Mouse (Mus musculus): Measurements from ENCODE around the gene Celf1. TPM values are rescaled to one million over a fixed set of nuclear protein-coding genes. Genes with fewer than 3 reads are reported as not detected.

Gene Celf1
- total and polyA plus RNA-seq, 3 experiments: 46.2 to 212 (median 82.3) TPM

DNA sequence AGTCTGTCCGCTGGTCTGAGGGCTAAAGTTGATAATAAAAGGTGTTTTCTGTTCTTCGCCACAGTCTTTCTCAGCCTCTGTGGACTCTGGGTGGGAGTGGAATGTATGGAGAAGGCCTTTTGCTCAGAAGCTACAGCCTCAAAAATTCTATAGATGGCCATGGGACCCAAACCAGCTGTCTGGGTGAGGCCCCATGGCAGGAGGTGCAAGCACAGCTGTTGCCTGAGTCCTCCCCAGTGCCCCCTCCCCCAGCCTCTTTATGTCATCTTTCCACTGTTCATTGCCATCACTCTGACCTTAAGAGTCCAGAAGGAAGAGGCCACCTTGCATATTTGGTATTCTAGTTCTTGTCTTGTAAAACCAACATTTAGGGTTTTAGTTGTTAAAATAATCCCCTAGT lies 119.2 kb downstream of the Celf1 start:
- Histone ChIP-seq H3K79me2 (ENCODE audit: control insufficient read depth, insufficient read depth, low read length, poor library complexity) (peaks cover 10% of the 10 kb centered on the region), H3K27ac (ENCODE audit: control insufficient read depth, low read depth, low read length) (no peak overlapping the region), H3K9me3 (replicated peaks; ENCODE audit: insufficient read depth, low read length) (no peaks in the 10 kb centered on the region), H3K36me3 (ENCODE audit: control insufficient read depth in 1 of 2, insufficient read depth in 2 of 2, low read length in 2 of 2) (peaks cover 2% of the 10 kb centered on the region in 2 experiments; a peak in 3 of 4 replicates), H3K4me1 (ENCODE audit: control insufficient read depth in 1 of 2, insufficient read depth in 2 of 2, low read length in 2 of 2) (peaks cover 0 to 3% of the 10 kb centered on the region in 2 experiments; a peak in 1 of 4 replicates), H3K4me3 (ENCODE audit: control insufficient read depth in 1 of 2, insufficient read depth in 1 of 2, low read depth in 2 of 2, low read length in 2 of 2) (no peak overlapping the region), H3K9ac (ENCODE audit: control insufficient read depth, low read depth, low read length, poor library complexity, severe bottlenecking) (no peak overlapping the region), H3K27me3 (ENCODE audit: control insufficient read depth in 1 of 2, insufficient read depth in 2 of 2, low read length in 2 of 2) (no peaks in the 10 kb centered on the region)
- TF ChIP-seq POLR2A (IDR thresholded peaks at IDR 0.05; ENCODE audit: control insufficient read depth in 1 of 2, insufficient read depth in 1 of 2, low read depth in 1 of 2, low read length in 2 of 2, poor library complexity in 1 of 2) (peak in 1 of 2 experiments; percentile 1; a peak in 1 of 4 replicates), ZC3H11A (IDR thresholded peaks at IDR 0.05; ENCODE audit: low read depth, low read length) (no peak)
- DNase-seq (ENCODE audit: low read depth, low spot score): no peak

DNA sequence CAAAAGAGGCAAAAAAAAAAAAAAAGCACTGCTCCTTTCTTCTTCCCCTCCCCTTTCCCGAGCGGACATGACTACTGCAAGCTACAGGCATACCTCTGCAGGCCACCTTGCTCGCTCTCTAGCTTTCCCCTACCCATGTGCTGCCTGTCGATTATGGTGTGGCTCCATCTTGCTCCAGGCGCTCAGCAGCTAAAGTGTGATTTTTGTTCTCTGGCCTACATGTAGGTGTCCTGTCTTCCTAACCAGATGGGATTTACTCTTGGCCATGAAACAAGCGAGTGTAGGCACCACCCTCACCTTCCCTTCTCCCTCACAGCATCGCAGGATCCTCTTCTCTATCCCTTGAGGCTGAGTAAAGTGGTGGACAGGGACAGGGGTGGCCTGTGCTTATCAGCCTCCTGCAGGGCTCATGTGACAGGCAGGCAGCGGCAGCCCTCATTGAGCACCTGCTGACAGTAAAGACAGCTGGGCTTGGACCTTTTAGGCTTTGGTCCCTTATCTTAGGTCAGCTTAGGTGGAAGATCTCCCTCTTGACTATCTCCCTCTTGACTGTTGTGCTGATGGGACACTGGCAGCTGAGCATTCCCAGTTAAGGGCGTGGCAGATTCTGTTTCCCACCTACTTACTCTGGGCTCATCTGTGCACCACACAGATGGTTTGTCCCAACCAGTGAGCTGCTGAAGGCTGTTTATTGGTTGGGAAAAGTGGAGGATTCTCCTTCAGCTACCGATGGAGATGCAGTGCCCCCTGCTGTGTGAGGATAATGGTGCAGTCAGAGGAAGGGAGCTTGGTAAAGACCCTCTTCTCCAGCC lies 120.6 kb downstream of the Celf1 start:
- H3K27me3 ChIP-seq (ENCODE audit: control insufficient read depth in 1 of 2, insufficient read depth in 2 of 2, low read length in 2 of 2): no peaks in the 10 kb centered on the region
- H3K79me2 ChIP-seq (ENCODE audit: control insufficient read depth, insufficient read depth, low read length, poor library complexity): no peaks in the 10 kb centered on the region
- H3K9ac ChIP-seq (ENCODE audit: control insufficient read depth, low read depth, low read length, poor library complexity, severe bottlenecking): no peak overlapping the region
- H3K36me3 ChIP-seq (ENCODE audit: control insufficient read depth in 1 of 2, insufficient read depth in 2 of 2, low read length in 2 of 2): peaks cover 0 to 2% of the 10 kb centered on the region in 2 experiments; a peak in 2 of 4 replicates
- H3K9me3 ChIP-seq (replicated peaks; ENCODE audit: insufficient read depth, low read length): no peaks in the 10 kb centered on the region
- H3K27ac ChIP-seq (ENCODE audit: control insufficient read depth, low read depth, low read length): no peak overlapping the region
- DNase-seq (ENCODE audit: low read depth, low spot score): peak; percentile 45
- H3K4me1 ChIP-seq (ENCODE audit: control insufficient read depth in 1 of 2, insufficient read depth in 2 of 2, low read length in 2 of 2): no peaks in the 10 kb centered on the region; a peak in 1 of 4 replicates
- TF ChIP-seq CHD2 (IDR thresholded peaks at IDR 0.05; ENCODE audit: low read length) (no peak), SMC3 (IDR thresholded peaks at IDR 0.05; ENCODE audit: low read depth, low read length) (peak; percentile 56), NELFE (IDR thresholded peaks at IDR 0.05; ENCODE audit: low read depth, low read length) (no peak), SIN3A (IDR thresholded peaks at IDR 0.05; ENCODE audit: low read length) (no peak), HCFC1 (IDR thresholded peaks at IDR 0.05; ENCODE audit: low read depth, low read length) (no peak), TCF12 (IDR thresholded peaks at IDR 0.05; ENCODE audit: low read depth, low read length) (0 out of 2 replicates have a peak, but pooled peaks have one; percentile 36), MAFK (IDR thresholded peaks at IDR 0.05; ENCODE audit: borderline replicate concordance, low read depth, low read length) (no peak), GATA1 (IDR thresholded peaks at IDR 0.05; ENCODE audit: low read depth, low read length) (0 out of 2 replicates have a peak, but pooled peaks have one; percentile 4), ZKSCAN1 (IDR thresholded peaks at IDR 0.05; ENCODE audit: low read depth, low read length) (no peak), CTCF (IDR thresholded peaks at IDR 0.05 in 2 of 3, conservative IDR thresholded peaks at IDR 0.05 in 1 of 3; ENCODE audit: control insufficient read depth in 1 of 3, insufficient read depth in 1 of 3, low read depth in 2 of 3, low read length in 3 of 3, poor library complexity in 1 of 3, severe bottlenecking in 1 of 3) (peak; percentile 48 to 71 (median 51)), RAD21 (IDR thresholded peaks at IDR 0.05; ENCODE audit: low read depth, low read length) (peak; percentile 42), ETS1 (IDR thresholded peaks at IDR 0.05; ENCODE audit: low read depth, low read length) (no peak), ZC3H11A (IDR thresholded peaks at IDR 0.05; ENCODE audit: low read depth, low read length) (0 out of 2 replicates have a peak, but pooled peaks have one; percentile 18), MYB (IDR thresholded peaks at IDR 0.05; ENCODE audit: low read depth, low read length) (no peak), GABPA (IDR thresholded peaks at IDR 0.05; ENCODE audit: low read depth, low read length) (no peak), EP300 (IDR thresholded peaks at IDR 0.05; ENCODE audit: low read depth in 1 of 2, low read length in 2 of 2) (0 out of 4 replicates have a peak, but pooled peaks of 1 of the 2 experiments have one; percentile 15), POLR2AphosphoS2 (IDR thresholded peaks at IDR 0.05; ENCODE audit: low read length) (0 out of 2 replicates have a peak, but pooled peaks have one; percentile 39), KAT2A (conservative IDR thresholded peaks at IDR 0.05; ENCODE audit: low read depth, low read length) (no peak), ZMIZ1 (IDR thresholded peaks at IDR 0.05; ENCODE audit: low read depth, low read length) (no peak), JUND (IDR thresholded peaks at IDR 0.05; ENCODE audit: low read depth, low read length) (no peak), E2F4 (IDR thresholded peaks at IDR 0.05; ENCODE audit: borderline replicate concordance, low read depth, low read length) (no peak), USF1 (IDR thresholded peaks at IDR 0.05; ENCODE audit: low read depth, low read length) (peak; percentile 42; the same call in 1 of the 2 replicates), TAL1 (IDR thresholded peaks at IDR 0.05; ENCODE audit: low read length) (peak; percentile 60), MXI1 (IDR thresholded peaks at IDR 0.05; ENCODE audit: low read depth, low read length) (no peak), BHLHE40 (IDR thresholded peaks at IDR 0.05; ENCODE audit: borderline replicate concordance, low read depth, low read length) (no peak), POLR2A (IDR thresholded peaks at IDR 0.05; ENCODE audit: control insufficient read depth in 1 of 2, insufficient read depth in 1 of 2, low read depth in 1 of 2, low read length in 2 of 2, poor library complexity in 1 of 2) (peak in 1 of 2 experiments; percentile 18; a peak in 1 of 4 replicates)
- no peak overlapping the region for H3K4me3 ChIP-seq (ENCODE audit: control insufficient read depth in 1 of 2, insufficient read depth in 1 of 2, low read depth in 2 of 2, low read length in 2 of 2)

All from MEL (cell line).